Mouse (Mus musculus): Measurements from ENCODE around the gene Elmo1.
A peak's percentile ranks its signal among the peaks of the same experiment; 100 is the strongest.

Gene Elmo1

DNA sequence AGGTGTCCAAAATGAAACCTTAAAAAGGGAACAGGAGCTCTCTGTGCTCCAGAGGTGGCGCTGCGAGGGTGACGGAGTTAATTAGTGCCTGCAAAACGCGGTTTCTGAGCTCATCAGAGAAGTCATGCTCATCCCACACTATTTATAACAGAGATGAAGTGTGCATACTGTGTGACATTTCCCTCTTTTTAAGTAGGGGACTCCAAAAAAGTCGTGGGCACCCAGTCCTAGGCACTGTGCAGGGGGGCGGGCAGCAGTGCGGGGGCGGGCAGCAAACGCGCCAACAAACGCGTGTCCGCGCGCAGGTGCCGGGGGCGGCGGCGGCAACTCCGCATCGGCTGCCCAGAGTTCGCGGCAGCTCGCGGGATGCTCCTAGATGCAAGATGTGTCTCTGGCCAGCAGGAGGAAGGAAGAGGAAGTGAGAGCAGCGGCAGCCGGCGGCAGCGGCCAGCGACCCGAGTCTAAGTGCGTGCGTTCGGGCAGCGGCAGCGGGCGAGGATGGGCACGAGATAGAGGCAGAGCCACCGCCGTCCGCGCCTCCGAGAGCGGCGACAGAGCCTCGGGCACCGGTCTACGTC is at the start of gene Elmo1:
Gene Elmo1, plus strand, starts transcription at position 464 of the 578 bp plus-strand sequence.
- peak; percentile 87 for DNase-seq (ENCODE audit: low spot score)

DNA sequence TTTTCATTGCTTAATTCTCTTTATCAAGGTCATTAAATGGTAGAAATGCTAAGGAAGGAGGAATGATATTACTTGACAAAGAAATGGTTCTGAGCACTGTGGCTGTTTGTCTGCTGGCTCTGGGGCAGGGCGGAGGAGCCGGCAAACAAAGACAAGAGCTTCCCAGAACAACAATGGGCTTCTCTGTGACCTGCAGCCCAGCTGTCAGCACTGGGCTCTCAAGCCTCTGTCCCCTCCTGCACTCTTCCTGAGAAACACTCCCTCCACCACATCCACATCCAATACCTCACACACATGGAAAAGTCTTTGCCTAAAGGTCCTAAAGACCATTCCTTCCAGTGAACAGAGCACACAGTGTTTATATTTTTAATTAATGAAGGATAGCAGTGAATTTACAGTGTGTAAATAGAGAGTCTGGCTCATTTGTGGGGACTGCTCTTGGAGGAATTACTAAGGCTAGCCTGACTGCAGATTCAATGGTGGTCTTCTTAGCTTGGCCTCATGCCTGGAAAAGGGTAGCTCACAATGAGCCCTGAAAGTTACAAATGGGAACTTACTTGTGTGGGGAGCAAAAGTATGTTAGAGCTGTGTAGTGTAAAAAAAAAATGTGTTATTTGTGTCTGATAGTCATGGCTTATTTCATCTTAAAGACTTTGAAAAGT is 49.1 kb upstream of the Elmo1 start:
- peak; percentile 60 for DNase-seq (ENCODE audit: low spot score)

GRCm38 (mm10) chr13:20042856-20043255 is 47.5 kb upstream of the Elmo1 start:
- DNase-seq (ENCODE audit: low spot score), result no peak

GRCm38 (mm10) chr13:20045350-20045749 is 45.0 kb upstream of the Elmo1 start:
- DNase-seq (ENCODE audit: low spot score), result no peak

- DNase-seq (ENCODE audit: low spot score), result no peak
Measured at GRCm38 (mm10) chr13:20045836-20046235, 44.6 kb upstream of the Elmo1 start.

- DNase-seq (ENCODE audit: low spot score), result no peak
Measured at GRCm38 (mm10) chr13:20046406-20046805, 44.0 kb upstream of the Elmo1 start.

GRCm38 (mm10) chr13:20047926-20048836 is 42.2 kb upstream of the Elmo1 start:
- no peak for DNase-seq (ENCODE audit: low spot score)

DNA sequence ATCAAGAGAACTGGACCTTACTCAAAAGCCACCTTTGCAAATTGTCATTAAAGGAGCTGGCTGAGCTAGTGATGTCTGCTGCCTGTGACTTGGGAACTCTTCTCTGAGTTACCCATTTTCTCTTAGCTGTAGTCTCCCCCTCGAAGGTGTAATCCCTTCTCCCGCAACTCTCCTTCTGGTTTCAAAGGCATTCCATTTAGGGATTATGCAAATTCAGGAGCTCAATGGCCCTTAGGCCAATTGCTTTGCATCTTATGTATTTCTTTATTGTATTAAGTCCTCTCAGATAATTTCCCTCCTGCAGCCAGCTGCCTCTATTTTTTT is 41.6 kb upstream of the Elmo1 start:
- DNase-seq (ENCODE audit: low spot score), result peak; percentile 12

- DNase-seq (ENCODE audit: low spot score), result no peak
Measured at GRCm38 (mm10) chr13:20049654-20050053, 40.7 kb upstream of the Elmo1 start.

DNA sequence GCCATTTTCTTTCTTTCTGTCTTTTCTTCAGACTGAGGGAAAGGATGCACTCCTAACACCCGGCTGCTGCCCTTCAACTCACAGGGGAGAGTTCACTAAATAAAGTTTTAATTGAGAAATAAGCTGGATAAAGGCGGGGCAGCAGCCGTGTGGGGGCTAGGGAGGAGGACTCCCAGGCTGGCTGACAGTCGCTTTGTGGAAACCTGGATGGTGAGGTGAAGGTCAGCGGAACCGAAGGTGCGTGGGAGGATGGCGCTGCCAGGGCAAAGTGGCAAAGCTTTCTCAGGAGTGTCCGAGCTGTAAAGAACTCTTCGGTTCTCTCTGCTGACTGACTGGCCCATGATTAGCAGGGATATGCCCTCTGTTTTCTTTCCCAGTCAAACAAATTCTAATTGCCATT is 40.2 kb upstream of the Elmo1 start:
- no peak for DNase-seq (ENCODE audit: low spot score)

GRCm38 (mm10) chr13:20057926-20058325 is 32.5 kb upstream of the Elmo1 start:
- no peak for DNase-seq (ENCODE audit: low spot score)

GRCm38 (mm10) chr13:20061031-20061430 is 29.4 kb upstream of the Elmo1 start:
- DNase-seq (ENCODE audit: low spot score), result no peak

- DNase-seq (ENCODE audit: low spot score), result no peak
Measured at GRCm38 (mm10) chr13:20063331-20063730, 27.1 kb upstream of the Elmo1 start.

DNA sequence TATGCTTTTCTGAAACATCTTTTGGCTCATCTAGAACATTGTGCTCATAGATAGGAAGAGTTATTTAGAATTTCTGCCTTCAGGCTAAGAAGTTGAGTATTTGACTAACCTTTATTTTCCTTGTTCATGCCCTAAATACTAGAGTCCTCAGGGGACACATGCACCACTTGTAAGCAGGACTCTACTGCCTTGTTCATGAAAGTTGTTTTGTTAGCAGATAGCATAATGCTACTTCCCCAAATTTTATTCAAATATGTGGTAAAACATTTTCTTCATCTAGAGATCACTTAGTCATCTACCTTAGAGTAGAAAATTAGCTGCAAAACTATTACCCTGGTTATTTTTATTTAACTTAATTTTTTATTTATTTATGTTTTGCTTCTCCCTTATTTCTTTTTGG is 18.4 kb upstream of the Elmo1 start:
- no peak for DNase-seq (ENCODE audit: low spot score)

- no peak for DNase-seq (ENCODE audit: low spot score)
Measured at GRCm38 (mm10) chr13:20072994-20073393, 17.4 kb upstream of the Elmo1 start.

GRCm38 (mm10) chr13:20076521-20076920 is 13.9 kb upstream of the Elmo1 start:
- no peak for DNase-seq (ENCODE audit: low spot score)

DNA sequence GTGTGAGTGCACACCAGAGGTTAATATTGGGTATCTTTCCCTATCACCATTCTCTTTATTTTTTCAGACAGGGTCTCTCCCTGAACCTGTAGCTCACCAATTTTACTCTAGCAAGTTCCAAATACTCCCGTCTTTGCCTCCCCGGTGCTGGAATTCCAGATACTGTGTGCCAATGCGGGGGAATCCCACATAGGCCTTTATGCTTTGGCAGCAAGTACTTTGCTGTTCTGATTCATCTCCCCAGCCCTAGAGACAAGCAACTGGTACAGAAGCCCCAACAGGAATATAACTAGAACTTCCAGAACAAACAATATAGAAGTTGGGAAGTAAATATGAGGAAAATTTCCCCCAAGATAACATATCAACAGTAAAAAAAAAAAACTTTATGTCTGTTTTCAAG is 13.2 kb upstream of the Elmo1 start:
- no peak for DNase-seq (ENCODE audit: low spot score)

- DNase-seq (ENCODE audit: low spot score), result peak; percentile 75
Measured at GRCm38 (mm10) chr13:20090711-20091603, 561 bp downstream of the Elmo1 start.

GRCm38 (mm10) chr13:20091604-20091926 is 1.2 kb downstream of the Elmo1 start:
- no peak for DNase-seq (ENCODE audit: low spot score)

- DNase-seq (ENCODE audit: low spot score), result no peak
Measured at GRCm38 (mm10) chr13:20092301-20092700, 1.9 kb downstream of the Elmo1 start.

GRCm38 (mm10) chr13:20093307-20094045 is 3.1 kb downstream of the Elmo1 start:
- DNase-seq (ENCODE audit: low spot score), result peak; percentile 24
